Mouse (Mus musculus): ENCODE results near the gene Fam209. TPM values are rescaled to one million over a fixed set of nuclear protein-coding genes. Genes with fewer than 3 reads are reported as not detected.
A peak's percentile ranks its signal among the peaks of the same experiment; 100 is the strongest.

The Fam209 gene
- total RNA-seq (2021) (not detected), polyA plus RNA-seq (2012; rRNA removed) (not detected in 2 replicates)
- long read RNA-seq = 0 reads

DNA sequence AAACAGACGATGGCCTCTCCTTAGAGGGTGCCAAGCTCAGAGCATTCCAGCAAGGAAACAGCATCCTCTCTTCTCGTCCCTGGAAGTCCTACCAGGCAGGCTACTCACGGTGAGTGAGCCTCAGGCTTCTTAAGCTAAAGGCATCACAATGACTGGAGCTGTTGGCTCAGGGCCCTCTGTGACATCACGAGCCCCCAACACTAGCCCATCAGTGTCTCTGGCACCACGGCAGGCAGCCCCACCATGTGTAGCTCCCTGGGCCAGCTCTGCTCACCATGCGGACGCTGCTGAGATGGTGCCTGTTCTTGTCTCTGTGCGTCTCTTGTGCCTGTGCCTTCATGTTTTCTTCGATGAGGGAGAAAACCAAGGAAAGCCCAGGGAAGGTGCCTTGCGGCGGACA, at the start of gene Fam209:
TSS of gene Fam209 (plus strand) at position 203 of the 400 bp plus-strand sequence.
- Histone ChIP-seq H3K36me3 (ENCODE audit: control insufficient read depth, insufficient read depth, low read length) (no peaks in the 10 kb centered on the region), H3K27ac (no peak within 1 kb of the TSS)
- WGBS = 82% methylated on average over 11 of the region's 11 CpGs

DNA sequence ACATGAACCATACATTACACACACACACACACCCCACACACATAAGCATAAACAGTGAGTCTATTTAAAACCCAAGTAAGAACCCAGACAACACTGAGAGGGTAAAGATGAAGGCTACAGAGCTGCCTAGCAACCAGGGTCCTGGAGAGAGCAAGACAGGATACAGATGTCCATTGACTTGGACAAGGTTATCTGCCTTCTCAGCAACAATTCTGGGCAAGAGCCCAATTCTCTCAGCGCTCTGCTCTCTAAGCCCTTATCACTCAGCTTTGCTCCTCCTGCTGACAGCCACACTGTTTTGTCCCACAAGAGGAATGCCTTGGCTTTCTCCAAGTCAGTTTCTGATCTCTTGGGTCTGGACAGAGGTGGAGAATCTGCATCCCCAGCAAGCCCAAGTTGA, 41.7 kb upstream of the Fam209 start:
- Histone ChIP-seq H3K4me1 (ENCODE audit: control insufficient read depth, insufficient read depth, low read length) (no peaks in the 10 kb centered on the region), H3K27me3 (ENCODE audit: control insufficient read depth, insufficient read depth, low read length) (no peaks in the 10 kb centered on the region), H3K36me3 (ENCODE audit: control insufficient read depth, insufficient read depth, low read length) (no peaks in the 10 kb centered on the region), H3K9ac (ENCODE audit: low read depth, low read length) (no peak overlapping the region), H3K4me3 (no peak overlapping the region), H3K79me2 (replicated peaks; ENCODE audit: control insufficient read depth, insufficient read depth, low read length) (no peaks in the 10 kb centered on the region), H3K27ac (no peak overlapping the region)
- DNase-seq = peak in 1 of 2 experiments; percentile 33
- TF ChIP-seq EP300 (IDR thresholded peaks at IDR 0.05; ENCODE audit: insufficient read depth, low read depth, low read length) (no peak), POLR2A (IDR thresholded peaks at IDR 0.05; ENCODE audit: insufficient read depth, low read depth, low read length) (no peak), CTCF (IDR thresholded peaks at IDR 0.05) (no peak)
- 0% methylated on average over 1 of the region's 1 CpGs for WGBS
- intact Hi-C loops (cut with DNase I) = no loop called here

More for the DNA sequence above, at the start of gene Fam209:
- Histone ChIP-seq H3K79me2 (replicated peaks; ENCODE audit: control insufficient read depth, insufficient read depth, low read length) (no peaks in the 10 kb centered on the region), H3K4me1 (ENCODE audit: control insufficient read depth, insufficient read depth, low read length) (no peaks in the 10 kb centered on the region), H3K4me3 (no peak within 1 kb of the TSS), H3K27me3 (ENCODE audit: control insufficient read depth, insufficient read depth, low read length) (no peaks in the 10 kb centered on the region), H3K9ac (ENCODE audit: low read depth, low read length) (no peak within 1 kb of the TSS)
- TF ChIP-seq EP300 (IDR thresholded peaks at IDR 0.05; ENCODE audit: insufficient read depth, low read depth, low read length) = no peak
- TF ChIP-seq POLR2A (IDR thresholded peaks at IDR 0.05; ENCODE audit: insufficient read depth, low read depth, low read length) = no peak
- no peak for TF ChIP-seq CTCF (IDR thresholded peaks at IDR 0.05)
- DNase-seq = no peak
- intact Hi-C loops (cut with DNase I) = loop anchor here (10.0 kb wide), 3 partner anchors 302 to 612 kb away; no protein-coding TSS in a partner anchor

DNA sequence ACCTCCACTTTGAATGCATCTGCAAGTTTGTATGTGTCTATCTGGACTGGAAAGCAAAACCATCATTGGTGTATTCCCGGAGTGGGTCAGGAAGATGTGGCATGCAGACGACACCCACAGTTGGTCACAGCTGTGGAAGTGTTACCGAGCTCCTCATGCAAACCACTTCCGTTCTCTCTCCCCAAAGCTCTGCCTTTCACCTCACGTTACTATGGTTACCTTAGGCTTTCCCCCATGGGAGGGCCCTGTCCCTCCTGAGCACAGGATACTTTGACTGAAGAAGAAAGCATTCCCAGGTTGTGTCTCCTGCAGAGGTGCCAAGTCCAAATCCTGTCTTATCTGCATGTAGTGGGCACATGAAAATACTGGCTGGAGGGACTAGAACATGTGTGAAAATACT, 38.6 kb upstream of the Fam209 start:
- DNase-seq = peak in 1 of 2 experiments; percentile 22
- no peak overlapping the region for H3K4me3 ChIP-seq
- WGBS = 36% methylated on average over 5 of the region's 5 CpGs
- H3K9ac ChIP-seq (ENCODE audit: low read depth, low read length) = no peak overlapping the region
- intact Hi-C loops (cut with DNase I) = no loop called here
- H3K27me3 ChIP-seq (ENCODE audit: control insufficient read depth, insufficient read depth, low read length) = no peaks in the 10 kb centered on the region
- H3K27ac ChIP-seq = no peak overlapping the region
- H3K36me3 ChIP-seq (ENCODE audit: control insufficient read depth, insufficient read depth, low read length) = no peaks in the 10 kb centered on the region
- no peaks in the 10 kb centered on the region for H3K79me2 ChIP-seq (replicated peaks; ENCODE audit: control insufficient read depth, insufficient read depth, low read length)
- H3K4me1 ChIP-seq (ENCODE audit: control insufficient read depth, insufficient read depth, low read length) = no peaks in the 10 kb centered on the region
- TF ChIP-seq CTCF (IDR thresholded peaks at IDR 0.05) (no peak), EP300 (IDR thresholded peaks at IDR 0.05; ENCODE audit: insufficient read depth, low read depth, low read length) (no peak), POLR2A (IDR thresholded peaks at IDR 0.05; ENCODE audit: insufficient read depth, low read depth, low read length) (no peak)

DNA sequence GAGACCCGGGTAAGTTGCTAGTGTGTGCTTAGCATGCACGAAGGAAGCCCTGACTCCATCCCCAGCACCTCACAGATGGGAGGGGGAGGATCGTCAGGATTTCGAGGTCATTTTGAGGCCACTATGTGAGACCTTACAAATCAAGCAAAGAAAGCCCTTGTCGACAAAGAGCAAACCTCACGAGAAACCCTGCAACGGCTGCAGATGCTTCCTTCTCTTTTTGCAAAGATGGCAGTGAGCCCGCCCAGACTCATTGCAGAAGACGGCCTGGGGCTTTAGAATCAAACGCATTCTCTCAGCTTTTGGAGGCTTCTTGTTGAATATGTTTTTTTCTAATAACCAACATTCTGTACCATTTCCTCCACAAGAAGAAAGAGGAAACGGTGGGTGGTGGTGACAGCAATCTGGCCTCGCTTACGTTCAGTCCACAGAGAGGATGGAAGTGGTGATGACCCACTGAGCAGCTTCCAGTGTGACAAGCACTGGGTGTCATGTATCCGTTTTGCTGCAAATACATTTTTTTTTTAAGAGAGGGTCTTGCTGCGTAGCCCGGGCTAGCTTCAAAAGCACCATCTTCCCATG, 34.9 kb upstream of the Fam209 start:
- 48% methylated on average over 16 of the region's 16 CpGs for WGBS
- Histone ChIP-seq H3K9ac (ENCODE audit: low read depth, low read length) (no peak overlapping the region), H3K4me1 (ENCODE audit: control insufficient read depth, insufficient read depth, low read length) (peaks cover 5% of the 10 kb centered on the region), H3K79me2 (replicated peaks; ENCODE audit: control insufficient read depth, insufficient read depth, low read length) (peaks cover 2% of the 10 kb centered on the region), H3K36me3 (ENCODE audit: control insufficient read depth, insufficient read depth, low read length) (peaks cover 2% of the 10 kb centered on the region; the same call in 1 of the 2 replicates), H3K27me3 (ENCODE audit: control insufficient read depth, insufficient read depth, low read length) (no peaks in the 10 kb centered on the region), H3K4me3 (no peak overlapping the region), H3K27ac (no peak overlapping the region)
- intact Hi-C loops (cut with DNase I) = no loop called here
- DNase-seq = peak in 1 of 2 experiments; percentile 14
- TF ChIP-seq CTCF (IDR thresholded peaks at IDR 0.05) (no peak), EP300 (IDR thresholded peaks at IDR 0.05; ENCODE audit: insufficient read depth, low read depth, low read length) (no peak), POLR2A (IDR thresholded peaks at IDR 0.05; ENCODE audit: insufficient read depth, low read depth, low read length) (no peak)

DNA sequence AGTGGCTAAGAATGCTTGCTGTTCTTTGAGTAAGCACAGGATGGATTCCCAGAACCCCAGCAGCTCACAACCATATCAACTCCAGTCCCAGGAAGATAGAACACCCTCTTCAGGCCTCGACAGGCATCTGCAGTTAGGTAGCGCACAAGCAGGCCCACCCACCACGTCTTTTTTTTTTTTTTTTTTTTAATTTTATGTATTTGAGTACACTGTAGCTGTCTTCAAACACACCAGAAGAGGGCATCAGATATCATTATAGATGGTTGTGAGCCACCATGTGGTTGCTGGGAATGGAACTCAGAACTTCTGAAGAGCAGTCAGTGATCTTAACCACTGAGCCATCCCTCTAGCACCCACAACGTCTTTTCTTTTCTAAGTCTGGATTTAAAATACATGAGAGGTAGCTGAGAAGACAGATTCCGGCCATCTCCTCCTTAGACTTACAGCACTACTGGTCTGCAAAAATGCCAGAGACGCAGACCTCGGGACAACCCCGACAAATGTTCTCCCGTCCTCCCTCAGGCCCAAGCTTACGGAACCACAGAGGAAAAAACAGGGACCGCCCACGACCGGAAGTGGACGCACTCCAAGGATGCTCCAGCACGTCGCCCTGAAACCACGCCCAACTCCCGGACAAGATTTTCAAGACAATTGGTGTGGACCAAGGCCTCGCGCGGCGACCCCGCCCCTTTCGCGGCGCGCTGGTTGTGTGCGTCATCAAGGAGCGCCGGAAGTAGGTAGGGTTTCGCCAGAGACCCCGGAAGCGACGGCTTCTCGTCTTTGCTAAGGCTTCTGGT, 32.3 kb upstream of the Fam209 start, which contains the start of gene Rtf2:
TSS of gene Rtf2 (plus strand) at position 714 of the 797 bp plus-strand sequence.
- Histone ChIP-seq H3K27ac (peak within 1 kb of the TSS; percentile 81), H3K4me1 (ENCODE audit: control insufficient read depth, insufficient read depth, low read length) (peaks cover 5% of the 10 kb centered on the region), H3K36me3 (ENCODE audit: control insufficient read depth, insufficient read depth, low read length) (peaks cover 2% of the 10 kb centered on the region; the same call in 1 of the 2 replicates), H3K4me3 (peak within 1 kb of the TSS; percentile 74), H3K79me2 (replicated peaks; ENCODE audit: control insufficient read depth, insufficient read depth, low read length) (peaks cover 2% of the 10 kb centered on the region), H3K9ac (ENCODE audit: low read depth, low read length) (peak within 1 kb of the TSS; percentile 64), H3K27me3 (ENCODE audit: control insufficient read depth, insufficient read depth, low read length) (no peaks in the 10 kb centered on the region)
- intact Hi-C loops (cut with DNase I) = loop anchor here (2.0 to 10.0 kb wide), 2 partner anchors 69 to 95 kb away; partner anchors contain the start of genes Aurka, Cstf1 and Fam210b
- peak; percentile 99 to 100 for DNase-seq
- TF ChIP-seq CTCF (IDR thresholded peaks at IDR 0.05) = peak; percentile 20; the same call in 1 of the 2 replicates
- peak; percentile 90 for TF ChIP-seq POLR2A (IDR thresholded peaks at IDR 0.05; ENCODE audit: insufficient read depth, low read depth, low read length)
- peak; percentile 71; the same call in 1 of the 2 replicates for TF ChIP-seq EP300 (IDR thresholded peaks at IDR 0.05; ENCODE audit: insufficient read depth, low read depth, low read length)
- WGBS = 3% methylated on average over 35 of the region's 35 CpGs

Data from heart, adult 2 months (tissue).